Mouse (Mus musculus) thymus, postnatal 25 days (tissue): ENCODE results near the gene Ddr2.

Experiments
- DNase-seq: peaks from one replicate; pipeline ENCODE4 v3.0.0; 2022

Ddr2 gene

GRCm38 (mm10) chr1:170086631-170087030, 23.9 kb downstream of the Ddr2 start:
- DNase-seq = no peak

GRCm38 (mm10) chr1:170084151-170084796, 26.3 kb downstream of the Ddr2 start:
- DNase-seq = no peak

- DNase-seq = no peak
These were observed 29.7 kb downstream of the Ddr2 start for GRCm38 (mm10) chr1:170080907-170081306.

GRCm38 (mm10) chr1:170079465-170079864, 31.1 kb downstream of the Ddr2 start:
- DNase-seq = no peak

GRCm38 (mm10) chr1:170076339-170076738, 34.2 kb downstream of the Ddr2 start:
- DNase-seq = no peak

GRCm38 (mm10) chr1:170073768-170074167, 36.8 kb downstream of the Ddr2 start:
- DNase-seq = no peak

- no peak for DNase-seq
These were observed 41.4 kb downstream of the Ddr2 start for GRCm38 (mm10) chr1:170069143-170069542.

- DNase-seq = no peak
These were observed 44.6 kb downstream of the Ddr2 start for GRCm38 (mm10) chr1:170065931-170066330.

GRCm38 (mm10) chr1:170065009-170065408, 45.6 kb downstream of the Ddr2 start:
- DNase-seq = no peak

- no peak for DNase-seq
These were observed 46.5 kb downstream of the Ddr2 start for GRCm38 (mm10) chr1:170064083-170064494.

- no peak for DNase-seq
These were observed 50.3 kb downstream of the Ddr2 start for GRCm38 (mm10) chr1:170060214-170060613.

- DNase-seq = no peak
These were observed 51.2 kb downstream of the Ddr2 start for GRCm38 (mm10) chr1:170059347-170059746.

- no peak for DNase-seq
These were observed 52.5 kb downstream of the Ddr2 start for GRCm38 (mm10) chr1:170058051-170058450.

- DNase-seq = no peak
These were observed 53.0 kb downstream of the Ddr2 start for GRCm38 (mm10) chr1:170057607-170058006.

GRCm38 (mm10) chr1:170056921-170057320, 53.6 kb downstream of the Ddr2 start:
- no peak for DNase-seq

GRCm38 (mm10) chr1:170056214-170056613, 54.3 kb downstream of the Ddr2 start:
- DNase-seq = no peak

- DNase-seq = no peak
These were observed 58.0 kb downstream of the Ddr2 start for GRCm38 (mm10) chr1:170052469-170053065.

- DNase-seq = no peak
These were observed 58.9 kb downstream of the Ddr2 start for GRCm38 (mm10) chr1:170051631-170052177.

- no peak for DNase-seq
These were observed 62.1 kb downstream of the Ddr2 start for GRCm38 (mm10) chr1:170048434-170048833.

GRCm38 (mm10) chr1:170044726-170045471, 65.7 kb downstream of the Ddr2 start:
- no peak for DNase-seq

- DNase-seq = no peak
These were observed 66.8 kb downstream of the Ddr2 start for GRCm38 (mm10) chr1:170043753-170044152.

- DNase-seq = no peak
These were observed 67.6 kb downstream of the Ddr2 start for GRCm38 (mm10) chr1:170042996-170043395.

GRCm38 (mm10) chr1:170039402-170039801, 71.2 kb downstream of the Ddr2 start:
- no peak for DNase-seq

GRCm38 (mm10) chr1:170035575-170035974, 75.0 kb downstream of the Ddr2 start:
- no peak for DNase-seq
